Mouse (Mus musculus) stomach, postnatal 0 days (tissue): Measurements from ENCODE around the gene Ctsf. TPM values are rescaled to one million over a fixed set of nuclear protein-coding genes. Genes with fewer than 3 reads are reported as not detected.

Source experiments
- ATAC-seq: fragments of 200-750 bp; cut with Nextera tagmentation; 2 replicates; pipeline ENCODE4 v1.8.0; 2017; ENCODE audit not compliant: low FRiP score, low TSS enrichment
- DNase-seq: peaks from one replicate; pipeline ENCODE4 v3.0.0-alpha.2; 2016; ENCODE audit warnings: low spot score
- H3K27ac ChIP-seq: fragments of 300-500 bp; sonication (generic); replicated peaks from 2 replicates; pipeline ENCODE4 v1.5.1; 2014; ENCODE audit warnings: mild to moderate bottlenecking, control low read depth
- H3K27me3 ChIP-seq: fragments of 300-500 bp; sonication (generic); 2 replicates; pipeline ENCODE4 v1.6.1; 2014; ENCODE audit warnings: low read length; ENCODE audit not compliant: control insufficient read depth, insufficient read depth
- H3K36me3 ChIP-seq: fragments of 300-500 bp; sonication (generic); 2 replicates; pipeline ENCODE4 v1.6.1; 2014; ENCODE audit warnings: low read length, mixed read lengths; ENCODE audit not compliant: control insufficient read depth, insufficient read depth
- H3K4me1 ChIP-seq: fragments of 300-500 bp; sonication (generic); replicated peaks from 2 replicates; pipeline ENCODE4 v1.6.1; 2014; ENCODE audit warnings: antibody characterized with exemption; ENCODE audit not compliant: control insufficient read depth, insufficient read depth
- H3K4me2 ChIP-seq: fragments of 300-500 bp; sonication (generic); replicated peaks from 2 replicates; pipeline ENCODE4 v1.6.1; 2014; ENCODE audit warnings: low read depth, mild to moderate bottlenecking, control low read depth, moderate library complexity
- H3K4me3 ChIP-seq: fragments of 300-500 bp; sonication (generic); 2 replicates; pipeline ENCODE4 v1.5.1; 2014; ENCODE audit warnings: low read depth, low read length, control low read depth
- H3K9ac ChIP-seq: fragments of 300-500 bp; sonication (generic); 2 replicates; pipeline ENCODE4 v1.6.1; 2014; ENCODE audit warnings: mild to moderate bottlenecking, low read length, control low read depth, mixed read lengths
- H3K9me3 ChIP-seq: fragments of 300-500 bp; sonication (generic); 2 replicates; pipeline ENCODE4 v1.6.1; 2016; ENCODE audit warnings: low read length; ENCODE audit not compliant: control insufficient read depth
- CTCF ChIP-seq: IDR thresholded peaks from 2 replicates; pipeline ENCODE4 v1.5.1; 2016; ENCODE audit warnings: antibody characterized with exemption, low read depth, mild to moderate bottlenecking, moderate library complexity
- EP300 ChIP-seq: optimal IDR thresholded peaks from 2 replicates; pipeline ENCODE3; 2016; ENCODE audit warnings: antibody characterized with exemption
- WGBS: fragments of 180-500 bp; shearing (Covaris S2); extraction: QIAGEN DNeasy Blood & Tissue Kit; methylation state at CpG from one replicate; pipeline ENCODE4 v1.1.7; 2014; 5-methylcytosine and 5-hydroxymethylcytosine counted together
- polyA plus RNA-seq: library from polyadenylated mRNA; unstranded; fragments of >200 nt; fragmentation: Nextera tagmentation; extraction: Ambion mirVana; gene quantifications from 2 replicates; pipeline ENCODE4 v1.2.1, GENCODE M21; 2015

Gene Ctsf
- polyA plus RNA-seq, 1 experiment from 2014 or later: 24.1 TPM

DNA sequence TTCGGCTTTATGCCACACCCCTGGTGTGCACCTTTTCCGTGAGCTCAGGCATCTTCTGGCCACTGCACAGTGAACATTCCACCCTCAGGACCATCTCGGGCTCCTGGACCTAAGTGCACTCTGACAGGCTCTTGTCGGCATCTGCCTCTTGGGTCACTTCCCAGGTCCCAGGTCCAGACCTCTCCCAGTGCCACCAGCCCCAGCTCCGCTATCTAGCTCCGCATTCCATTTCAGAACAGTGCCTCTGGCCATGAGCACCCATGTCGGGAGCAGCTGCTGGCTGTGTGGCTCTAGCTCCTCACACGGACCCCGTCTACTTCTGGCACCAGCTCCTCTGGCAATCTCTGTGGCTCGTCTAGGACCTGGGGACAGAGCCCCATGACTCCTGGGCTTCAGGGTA is 34.9 kb downstream of the Ctsf start:
- no peak for DNase-seq
- no peaks in the 10 kb centered on the region for H3K4me1 ChIP-seq
- TF ChIP-seq EP300 (no peak), CTCF (no peak)
- no peaks in the 10 kb centered on the region; the same call in 1 of the 2 replicates for H3K36me3 ChIP-seq
- no peak overlapping the region for H3K4me2 ChIP-seq
- no peaks in the 10 kb centered on the region for H3K9me3 ChIP-seq
- no peak overlapping the region for H3K4me3 ChIP-seq
- no peaks in the 10 kb centered on the region for H3K27me3 ChIP-seq
- 84% methylated on average over 10 of the region's 10 CpGs for WGBS
- no peak overlapping the region for H3K27ac ChIP-seq
- no peak overlapping the region for H3K9ac ChIP-seq
- ATAC-seq: no peak

DNA sequence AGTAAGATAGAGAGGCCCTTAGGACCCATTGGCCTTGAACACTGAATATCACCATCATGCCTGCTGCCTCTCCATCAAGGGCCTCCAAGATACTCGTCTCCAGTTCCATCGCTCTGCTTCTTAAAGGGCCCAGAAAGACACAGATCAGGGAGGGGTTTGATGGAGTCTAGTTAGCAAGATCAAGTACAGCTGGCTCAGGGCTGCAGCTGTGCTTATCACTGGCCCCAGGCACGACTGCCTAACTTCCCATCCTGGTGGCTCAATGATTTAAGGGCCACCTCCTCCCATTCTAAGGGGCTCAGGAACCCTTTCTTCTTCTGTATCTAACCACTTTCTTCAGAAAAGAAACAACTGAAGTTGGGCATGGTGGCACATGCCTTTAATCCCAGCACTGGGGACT is 36.9 kb downstream of the Ctsf start:
- 64% methylated on average over 3 of the region's 3 CpGs for WGBS
- no peak for ATAC-seq

DNA sequence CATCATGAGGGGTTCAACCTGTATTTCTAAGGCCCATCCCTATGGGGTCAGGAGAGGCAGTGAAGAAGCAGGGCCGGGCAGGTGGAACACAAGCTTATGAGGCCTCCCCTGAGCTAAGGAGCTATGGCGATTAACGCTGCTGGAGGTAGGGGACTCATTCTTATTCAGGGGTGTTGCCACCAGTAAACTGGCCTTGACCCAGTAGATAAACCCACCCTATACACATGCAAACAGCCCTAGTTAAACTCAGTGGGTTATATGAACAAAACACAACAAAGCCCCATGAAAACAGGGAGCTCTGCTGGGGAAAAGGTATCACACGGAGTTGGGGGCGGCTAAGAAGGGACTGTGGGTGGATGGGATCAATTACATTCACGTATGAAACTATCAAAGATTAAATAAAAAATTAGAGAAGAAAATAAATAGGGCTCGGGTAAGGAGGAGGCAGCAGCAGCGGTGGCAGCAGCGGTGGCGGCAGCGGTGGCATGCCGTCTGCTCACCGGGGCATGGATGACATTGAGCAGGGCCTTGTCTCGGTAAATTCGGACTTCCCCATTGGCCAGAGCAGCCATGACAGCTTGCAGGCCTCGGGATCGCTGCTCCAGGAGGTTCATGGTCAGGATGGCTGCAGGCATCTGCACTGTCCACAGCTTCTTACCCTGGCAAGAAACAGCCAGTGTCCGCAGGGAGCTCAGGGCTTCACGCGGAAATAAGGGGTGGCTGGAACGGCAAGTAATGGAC is 42.0 kb downstream of the Ctsf start:
- Histone ChIP-seq H3K4me1 (no peaks in the 10 kb centered on the region), H3K9ac (no peak overlapping the region), H3K9me3 (no peaks in the 10 kb centered on the region), H3K4me3 (no peak overlapping the region), H3K27ac (no peak overlapping the region), H3K36me3 (no peaks in the 10 kb centered on the region), H3K4me2 (no peak overlapping the region), H3K27me3 (no peaks in the 10 kb centered on the region)
- DNase-seq: no peak
- ATAC-seq: 0 out of 2 replicates have a peak, but pooled peaks have one; percentile 38
- TF ChIP-seq CTCF: no peak
- no peak for TF ChIP-seq EP300
- WGBS: 64% methylated on average over 21 of the region's 21 CpGs

More for the DNA sequence above, 36.9 kb downstream of the Ctsf start:
- Histone ChIP-seq H3K4me1 (no peaks in the 10 kb centered on the region), H3K27ac (no peak overlapping the region), H3K27me3 (no peaks in the 10 kb centered on the region), H3K4me2 (no peak overlapping the region), H3K36me3 (no peaks in the 10 kb centered on the region; the same call in 1 of the 2 replicates), H3K9ac (no peak overlapping the region), H3K9me3 (no peaks in the 10 kb centered on the region), H3K4me3 (no peak overlapping the region)
- no peak for DNase-seq
- no peak for TF ChIP-seq EP300
- TF ChIP-seq CTCF: no peak

DNA sequence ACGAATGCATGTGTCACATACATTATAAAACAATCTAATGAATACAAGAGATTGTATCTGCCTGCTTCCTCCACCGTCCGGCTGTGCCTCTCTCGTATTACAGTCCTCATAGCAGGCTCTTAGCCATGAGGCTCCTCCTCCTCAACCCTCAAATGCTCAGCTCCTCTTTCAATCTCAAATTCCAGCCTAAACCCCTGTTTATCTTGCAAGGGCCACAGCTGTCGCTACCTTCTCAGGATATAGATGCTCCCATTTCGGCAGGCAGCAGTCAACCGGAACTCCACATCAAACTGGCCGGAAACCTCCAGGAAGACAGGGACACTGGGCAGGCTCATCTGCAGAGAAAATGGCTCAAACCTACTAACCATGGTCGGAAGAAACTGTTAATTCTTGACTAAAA is 44.0 kb downstream of the Ctsf start:
- DNase-seq: no peak
- no peaks in the 10 kb centered on the region for H3K9me3 ChIP-seq
- H3K9ac ChIP-seq: no peak overlapping the region
- ATAC-seq: no peak
- H3K27me3 ChIP-seq: no peaks in the 10 kb centered on the region
- TF ChIP-seq EP300: no peak
- no peak for TF ChIP-seq CTCF
- H3K36me3 ChIP-seq: no peaks in the 10 kb centered on the region
- no peaks in the 10 kb centered on the region for H3K4me1 ChIP-seq
- no peak overlapping the region for H3K4me3 ChIP-seq
- 64% methylated on average over 9 of the region's 9 CpGs for WGBS
- H3K4me2 ChIP-seq: no peak overlapping the region
- no peak overlapping the region for H3K27ac ChIP-seq

DNA sequence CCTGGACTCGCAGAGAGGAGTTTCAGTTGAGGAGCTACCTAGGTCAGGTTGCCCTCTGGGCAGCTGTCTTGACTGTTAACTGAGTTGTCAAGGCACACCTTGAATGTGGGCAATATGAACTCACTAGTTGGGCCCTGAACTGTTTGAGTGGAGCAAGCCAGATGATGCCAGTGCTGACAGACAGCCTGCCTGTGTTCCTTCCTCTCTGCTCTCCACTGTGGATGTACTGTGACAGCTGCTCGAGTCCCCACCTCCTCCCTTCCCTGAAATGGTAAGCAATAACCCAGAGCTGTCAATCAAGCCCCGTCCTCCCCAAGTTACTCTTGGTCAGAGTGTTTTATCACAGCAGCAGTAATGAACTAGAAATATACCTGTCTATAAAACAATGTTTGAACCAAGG is 45.0 kb downstream of the Ctsf start:
- Histone ChIP-seq H3K4me3 (no peak overlapping the region), H3K4me2 (no peak overlapping the region), H3K4me1 (no peaks in the 10 kb centered on the region), H3K9me3 (no peaks in the 10 kb centered on the region), H3K9ac (no peak overlapping the region), H3K27ac (no peak overlapping the region), H3K36me3 (no peaks in the 10 kb centered on the region), H3K27me3 (no peaks in the 10 kb centered on the region)
- no peak for TF ChIP-seq CTCF
- TF ChIP-seq EP300: no peak
- no peak for ATAC-seq
- 78% methylated on average over 3 of the region's 3 CpGs for WGBS
- DNase-seq: no peak

DNA sequence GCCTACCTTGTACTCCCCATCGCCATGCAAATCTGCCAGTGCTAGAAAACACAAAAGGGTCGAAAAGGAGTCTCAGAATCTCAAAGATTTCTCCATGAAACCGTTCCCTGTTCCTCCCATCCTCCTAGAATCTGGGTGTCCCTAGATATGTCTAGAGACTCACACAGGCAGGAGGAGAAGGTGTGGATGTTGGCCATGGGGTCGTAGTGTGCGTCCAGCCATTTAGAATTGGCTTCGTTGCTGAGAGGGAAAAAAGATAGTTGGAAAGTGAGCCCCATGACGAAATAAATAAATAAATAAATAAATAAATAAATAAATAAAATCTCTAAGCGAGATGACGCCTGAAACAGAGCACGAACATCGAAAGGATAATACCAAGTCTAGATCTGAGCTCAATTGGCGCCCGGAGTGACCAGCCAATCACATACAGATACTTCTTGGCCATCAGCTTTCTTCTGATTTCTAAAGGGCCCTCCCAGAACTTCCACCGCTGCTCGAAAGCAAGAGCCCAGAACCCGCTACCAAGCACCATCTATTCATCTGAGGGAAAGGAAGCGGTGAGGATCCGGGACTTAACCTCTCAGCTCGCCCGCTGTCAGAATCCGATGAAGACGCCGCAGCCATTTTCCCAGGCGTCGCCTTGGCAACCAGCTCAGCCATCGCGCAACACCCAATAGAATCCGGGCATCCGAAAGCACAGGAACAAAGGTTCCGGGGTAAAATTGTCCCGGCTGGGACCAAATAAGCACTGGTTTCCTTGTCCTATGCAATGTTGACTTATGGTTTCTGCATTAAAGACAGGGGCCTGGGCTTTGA is 51.3 kb downstream of the Ctsf start, which contains the start of gene Bbs1:
Gene Bbs1, minus strand, starts transcription at position 650 of the 816 bp plus-strand sequence.
- Histone ChIP-seq H3K27ac (no peak within 1 kb of the TSS), H3K4me1 (0 out of 2 replicates have a peak, but pooled peaks cover 2% of the 10 kb centered on the region), H3K9me3 (no peaks in the 10 kb centered on the region), H3K36me3 (peaks cover 17% of the 10 kb centered on the region), H3K4me2 (peak within 1 kb of the TSS; percentile 79), H3K4me3 (peak within 1 kb of the TSS; percentile 66), H3K27me3 (no peaks in the 10 kb centered on the region), H3K9ac (peak within 1 kb of the TSS; percentile 67)
- TF ChIP-seq EP300: no peak
- ATAC-seq (peak; percentile 64), DNase-seq (peak; percentile 84)
- whole genome bisulfite sequencing: 6% methylated on average over 31 of the region's 31 CpGs
